Mouse (Mus musculus): Measurements from ENCODE around the gene Faap24. TPM values are rescaled to one million over a fixed set of nuclear protein-coding genes. Genes with fewer than 3 reads are reported as not detected.

The Faap24 gene
- total RNA-seq, 2 experiments from 2014 or later = 14.3 to 15.7 TPM

DNA sequence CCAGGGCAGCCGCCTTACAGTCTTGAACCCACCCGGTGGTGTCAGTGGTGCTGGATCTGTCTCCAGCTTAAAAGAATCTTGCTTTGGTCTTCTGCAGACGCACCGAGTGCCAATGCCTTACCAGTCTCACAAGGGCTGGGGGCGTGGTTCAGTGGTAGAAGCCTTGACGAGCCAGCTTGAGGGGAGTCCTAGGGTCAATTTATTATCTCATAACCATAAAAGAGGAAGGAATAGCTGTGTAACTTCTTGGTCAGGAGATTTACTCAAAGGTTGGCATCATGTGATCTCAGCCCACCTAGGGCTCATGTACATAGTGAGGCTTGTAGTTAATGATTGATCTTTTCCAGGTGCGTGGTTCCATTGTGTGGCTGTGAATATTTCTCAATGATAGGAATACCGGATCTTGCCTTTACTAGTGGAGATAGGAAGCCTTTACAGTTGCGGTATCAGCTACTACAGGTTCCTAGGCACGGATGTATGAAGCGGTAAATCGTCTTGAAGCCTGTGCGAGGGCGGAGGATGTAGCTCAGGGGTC is 24.1 kb downstream of the Faap24 start:
- ATAC-seq (replicated peaks; ENCODE audit: poor library complexity, severe bottlenecking) = 0 out of 2 replicates have a peak, but pooled peaks have one; percentile 17

DNA sequence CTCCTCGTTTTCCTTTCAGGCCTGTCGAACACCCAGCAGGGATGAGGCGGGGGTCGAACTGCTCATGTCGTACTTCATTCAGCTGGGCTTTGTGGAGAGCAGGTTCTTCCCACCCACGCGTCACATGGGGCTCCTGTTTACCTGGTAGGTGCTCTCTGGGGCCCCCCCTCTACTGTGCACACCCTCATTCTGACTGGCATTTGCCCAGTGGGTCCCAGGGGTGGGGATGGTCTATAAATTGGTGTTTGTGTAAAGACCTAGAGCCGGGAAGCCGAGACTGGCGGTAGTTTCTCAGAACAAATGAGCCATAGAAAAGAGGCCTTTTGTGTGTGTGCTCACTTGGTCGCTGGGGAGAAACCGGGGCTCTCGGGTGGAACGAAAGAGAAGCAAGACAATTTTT is 25.5 kb downstream of the Faap24 start:
- no peak for ATAC-seq (replicated peaks; ENCODE audit: poor library complexity, severe bottlenecking)

DNA sequence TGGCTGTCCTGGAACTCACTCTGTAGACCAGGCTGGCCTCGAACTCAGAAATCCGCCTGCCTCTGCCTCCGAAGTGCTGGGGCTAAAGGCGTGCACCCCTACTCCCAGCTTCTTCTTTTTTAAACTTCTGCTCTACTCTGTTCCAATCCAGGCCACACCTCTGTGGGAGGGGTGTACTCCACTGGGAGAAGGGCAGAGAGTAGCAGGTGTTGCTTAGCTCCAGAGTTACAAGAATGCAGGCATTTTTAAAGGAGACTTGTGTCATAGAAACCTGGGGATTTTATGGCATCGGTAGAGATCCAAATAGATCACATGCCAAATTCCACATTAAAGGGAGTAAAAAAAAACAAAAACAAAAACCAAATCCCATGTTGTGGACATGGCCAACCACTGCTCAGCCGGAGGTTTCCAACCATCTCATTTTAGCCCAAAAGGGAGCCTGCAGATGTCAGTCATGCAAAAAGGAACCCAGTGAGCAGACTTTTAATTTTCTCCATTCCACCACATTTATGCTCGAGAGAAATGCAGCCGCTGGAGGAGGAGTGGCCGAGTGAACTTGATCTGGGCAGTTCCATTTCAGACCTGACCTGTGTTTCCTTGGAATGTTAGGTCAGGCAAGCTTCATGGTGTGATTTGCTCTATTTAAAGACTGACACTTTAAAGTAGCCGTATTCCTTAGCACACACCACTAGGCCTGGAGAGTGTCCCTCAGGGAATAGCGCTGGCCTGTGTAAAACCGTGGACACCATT is 31.3 kb downstream of the Faap24 start:
- no peak for ATAC-seq (replicated peaks; ENCODE audit: poor library complexity, severe bottlenecking)

DNA sequence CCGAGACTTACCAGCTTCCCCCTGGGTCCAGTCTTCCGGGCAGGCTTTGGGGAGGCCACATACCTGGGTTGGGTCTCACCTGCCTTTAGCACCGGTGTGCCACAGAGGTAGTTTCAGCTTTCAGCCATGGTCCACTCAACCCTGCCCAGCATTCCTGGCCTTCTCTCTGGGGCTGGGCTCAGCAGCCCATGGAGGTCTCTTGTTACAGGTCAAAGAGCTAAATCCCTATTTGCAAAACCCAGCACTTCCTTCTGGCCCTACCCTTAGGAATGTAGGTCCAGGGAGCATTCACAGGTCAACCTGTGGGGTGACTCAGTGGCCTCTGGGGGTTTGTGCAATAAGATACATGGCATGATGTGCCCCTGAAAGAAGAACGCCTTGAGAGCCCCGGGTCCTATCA is 33.8 kb downstream of the Faap24 start:
- no peak for ATAC-seq (replicated peaks; ENCODE audit: poor library complexity, severe bottlenecking)

DNA sequence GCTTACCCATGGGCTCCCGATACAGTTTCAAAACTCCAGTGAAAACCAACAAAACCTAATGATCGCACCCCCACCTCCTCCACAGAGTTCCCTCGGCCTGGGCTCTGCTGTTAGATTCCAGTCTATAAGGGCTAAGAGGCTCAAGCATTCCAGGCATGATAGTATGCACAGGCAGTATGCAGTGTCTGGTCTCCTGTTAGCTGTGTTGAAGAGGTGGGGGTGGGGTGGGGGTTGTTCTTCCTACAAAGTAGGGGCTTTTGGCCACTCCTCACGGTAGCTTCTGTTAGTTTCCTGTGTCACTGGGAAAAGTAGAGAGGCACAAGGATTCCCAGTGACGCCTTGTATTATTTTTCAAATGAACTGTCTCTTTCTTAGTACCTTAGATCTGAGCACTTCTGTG is 34.4 kb downstream of the Faap24 start:
- ATAC-seq (replicated peaks; ENCODE audit: poor library complexity, severe bottlenecking) = no peak

DNA sequence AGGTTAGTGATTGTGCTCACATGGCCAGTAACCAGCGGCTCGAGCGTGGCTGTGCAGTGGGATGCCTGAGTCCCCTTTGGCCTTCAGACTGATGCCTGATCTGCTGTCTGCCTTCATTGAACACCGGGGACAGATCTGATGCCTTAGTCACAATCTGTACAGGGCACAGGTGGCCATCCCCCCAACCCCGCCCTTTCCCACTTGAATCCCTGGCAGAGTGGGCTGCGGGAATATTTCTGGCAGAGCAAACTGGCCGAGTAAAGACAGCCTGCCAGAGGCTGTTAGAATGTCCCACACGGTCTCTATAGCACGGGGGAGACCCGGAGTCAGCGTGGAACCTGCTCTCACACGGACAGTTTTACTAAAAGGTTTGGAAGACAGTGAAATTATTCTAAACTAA is 39.0 kb downstream of the Faap24 start:
- no peak for ATAC-seq (replicated peaks; ENCODE audit: poor library complexity, severe bottlenecking)

DNA sequence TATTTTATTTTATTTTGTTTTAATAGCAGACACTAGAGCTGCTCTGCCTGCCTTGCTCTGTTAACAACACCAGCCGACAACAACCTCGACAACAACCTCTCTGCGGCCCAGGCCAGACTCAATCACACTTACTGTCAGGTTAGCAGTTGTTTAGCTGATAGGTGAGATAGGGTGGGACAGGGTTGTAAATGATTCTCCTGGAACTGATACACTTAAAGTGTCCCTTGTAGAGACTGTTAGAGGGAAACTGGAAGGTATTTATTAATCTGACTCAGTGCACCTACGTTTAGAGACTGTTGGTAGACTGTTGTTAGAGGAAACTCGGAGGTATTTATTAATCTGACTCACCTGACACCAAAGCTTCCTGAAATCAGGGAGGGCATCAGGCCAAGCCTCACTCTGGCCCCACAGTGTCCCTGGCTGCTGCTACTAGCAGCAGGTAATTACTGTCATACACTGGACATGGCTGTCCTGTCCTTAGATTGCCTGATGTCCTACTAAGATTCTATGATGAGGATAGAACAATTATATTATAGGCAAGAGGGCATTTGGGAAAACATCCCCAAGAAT is 41.2 kb downstream of the Faap24 start:
- ATAC-seq (replicated peaks; ENCODE audit: poor library complexity, severe bottlenecking) = no peak

DNA sequence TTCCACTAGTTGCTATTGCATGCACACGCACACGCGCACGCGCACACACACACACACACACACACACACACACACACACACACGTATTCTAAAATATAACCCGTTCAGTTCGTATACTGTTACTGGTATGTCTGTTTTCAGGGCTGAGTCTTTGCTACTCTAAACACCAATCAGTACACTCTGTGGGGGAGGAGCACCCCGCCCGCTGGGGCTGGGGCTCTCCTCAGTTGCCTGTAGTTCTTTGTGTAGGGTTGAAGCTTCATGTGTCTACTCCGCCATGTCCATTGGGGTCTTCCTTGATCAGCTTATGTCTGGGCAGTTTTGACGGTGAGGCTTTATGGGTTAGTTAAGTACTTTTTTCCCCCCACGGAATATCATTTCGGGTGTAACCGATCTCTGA is 43.3 kb downstream of the Faap24 start:
- no peak for ATAC-seq (replicated peaks; ENCODE audit: poor library complexity, severe bottlenecking)

DNA sequence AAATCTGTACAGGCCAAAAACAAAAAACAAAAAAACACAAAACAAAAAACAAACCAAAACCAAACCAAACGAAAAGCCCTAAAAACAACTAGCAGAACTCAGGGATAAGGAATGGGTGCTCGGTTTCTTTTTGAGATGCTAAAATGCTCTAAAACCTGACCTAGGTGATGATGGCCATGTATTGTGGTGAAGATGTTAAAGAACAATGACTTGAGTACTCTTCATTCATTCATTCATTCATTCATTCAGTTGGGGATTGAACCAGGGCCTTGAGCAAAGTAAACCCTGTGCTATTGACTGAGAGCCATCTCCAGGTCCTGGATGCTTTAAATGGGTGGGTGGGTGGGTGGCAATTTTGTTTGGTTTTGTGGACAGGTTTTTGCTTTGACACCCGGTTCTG is 45.5 kb downstream of the Faap24 start:
- ATAC-seq (replicated peaks; ENCODE audit: poor library complexity, severe bottlenecking) = no peak

DNA sequence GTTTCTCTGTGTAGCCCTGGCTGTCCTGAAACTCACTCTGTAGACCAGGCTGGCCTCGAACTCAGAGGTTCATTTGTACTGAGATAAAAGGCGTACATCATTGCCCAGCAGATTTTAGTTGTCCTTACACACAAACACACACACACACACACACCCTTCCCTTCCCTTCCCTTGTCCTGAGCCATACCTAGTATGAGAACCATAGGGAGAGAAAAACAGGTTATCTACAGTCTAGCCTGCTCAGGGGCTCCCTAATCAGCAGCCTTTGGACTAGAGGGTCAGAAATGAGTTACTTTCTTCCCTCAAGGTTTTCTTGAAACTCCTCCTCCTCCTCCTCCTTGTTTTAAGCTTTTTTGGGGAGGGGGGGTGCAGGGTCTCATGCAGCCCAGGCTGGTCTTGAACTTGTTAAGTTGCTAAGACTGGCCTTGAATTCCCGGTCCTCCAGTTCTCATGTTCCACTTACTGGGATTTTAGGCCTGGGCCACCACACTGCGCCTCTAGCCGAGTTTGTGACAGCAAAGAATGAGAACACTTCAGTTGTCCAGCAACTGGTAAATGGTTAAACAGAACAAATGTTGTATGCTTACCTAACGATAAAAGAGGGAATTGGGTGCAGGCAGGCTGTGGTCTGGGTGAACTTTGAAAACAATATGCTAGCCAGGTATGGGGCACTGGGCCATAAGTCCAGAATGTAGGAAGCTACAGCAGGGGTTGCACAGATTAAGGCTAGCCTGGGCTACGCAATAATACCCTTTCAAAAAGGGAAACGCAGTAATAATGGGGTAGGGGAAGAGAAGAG is 46.6 kb downstream of the Faap24 start:
- no peak for ATAC-seq (replicated peaks; ENCODE audit: poor library complexity, severe bottlenecking)

DNA sequence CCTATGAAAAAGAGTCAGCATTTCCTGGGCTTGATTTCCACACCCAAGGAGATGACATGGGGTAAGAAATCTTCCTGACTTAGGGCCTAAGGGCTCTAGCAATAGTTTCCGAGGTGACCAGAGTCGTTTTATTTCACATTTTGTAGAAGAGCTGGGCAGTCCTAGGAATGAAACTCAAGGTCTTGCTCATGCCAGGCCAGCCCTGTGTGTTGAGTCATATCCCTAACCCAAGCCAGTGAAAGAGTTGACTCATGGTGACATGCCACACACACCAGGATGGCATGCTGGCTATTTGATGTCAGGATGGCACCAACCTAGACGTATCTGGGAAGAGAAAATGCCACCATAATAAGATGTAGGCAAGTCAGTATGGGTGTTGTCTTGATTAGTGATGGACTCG is 47.6 kb downstream of the Faap24 start:
- ATAC-seq (replicated peaks; ENCODE audit: poor library complexity, severe bottlenecking) = no peak

DNA sequence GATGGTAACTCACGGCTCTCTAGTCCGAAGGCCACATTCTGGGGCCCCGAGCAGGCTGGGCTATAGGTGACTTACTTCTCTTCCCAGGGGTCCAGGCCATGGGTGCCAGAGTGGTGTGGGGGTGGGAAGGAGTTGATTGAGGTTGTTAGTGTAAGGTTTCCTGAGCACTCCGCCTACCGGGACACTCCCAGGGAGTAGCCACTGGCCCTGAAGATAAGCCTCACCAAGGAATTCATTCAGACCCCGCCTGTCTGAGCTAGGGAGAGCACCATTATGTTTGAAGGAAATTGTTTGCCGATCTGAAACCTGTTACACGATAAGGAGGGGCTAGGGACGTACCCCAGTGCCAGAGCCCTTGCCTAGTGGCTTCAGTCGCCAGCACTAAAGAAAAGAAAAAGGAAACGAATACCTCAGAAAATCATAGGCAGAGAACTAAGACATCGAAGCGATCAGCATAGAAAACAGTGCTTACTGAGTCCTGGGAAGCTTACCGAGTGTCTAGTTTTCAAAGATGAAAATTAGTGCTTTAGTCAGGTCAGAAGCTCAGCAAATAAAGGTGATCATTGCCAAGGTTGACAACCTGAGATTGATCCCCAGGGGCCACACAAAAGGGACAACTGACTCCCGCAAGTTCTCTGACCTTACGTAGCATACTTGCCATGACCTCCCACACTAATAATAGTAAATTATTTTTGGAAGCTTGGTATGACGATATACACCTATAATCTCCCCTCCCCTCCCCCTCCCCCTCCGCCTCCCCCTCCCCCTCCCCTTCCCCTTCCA is 48.5 kb downstream of the Faap24 start:
- ATAC-seq (replicated peaks; ENCODE audit: poor library complexity, severe bottlenecking) = no peak

DNA sequence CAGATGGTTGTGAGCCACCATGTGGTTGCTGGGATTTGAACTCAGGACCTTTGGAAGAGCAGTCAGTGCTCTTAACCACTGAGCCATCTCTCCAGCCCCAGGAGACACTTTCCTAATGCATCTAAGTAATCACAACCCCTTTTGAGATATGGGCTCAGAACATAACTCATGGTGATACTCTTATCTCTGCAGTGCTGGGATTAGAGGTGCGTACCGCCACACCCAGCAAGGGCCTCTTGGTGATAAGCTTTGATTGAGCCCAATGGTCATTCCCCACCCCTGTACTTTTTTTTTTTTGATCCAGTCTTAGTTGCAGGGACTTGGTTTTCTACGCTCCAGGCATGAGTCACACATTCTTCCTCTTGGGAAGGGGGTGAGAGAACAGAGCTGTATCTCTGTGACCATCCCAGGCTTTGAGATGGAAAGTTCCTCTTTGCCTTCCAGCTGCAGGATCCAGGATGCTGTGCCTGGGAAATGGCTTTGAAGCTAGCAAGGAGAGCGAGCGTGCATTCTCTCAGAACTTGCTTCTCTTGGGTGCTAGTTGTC is 51.8 kb downstream of the Faap24 start:
- no peak for ATAC-seq (replicated peaks; ENCODE audit: poor library complexity, severe bottlenecking)

DNA sequence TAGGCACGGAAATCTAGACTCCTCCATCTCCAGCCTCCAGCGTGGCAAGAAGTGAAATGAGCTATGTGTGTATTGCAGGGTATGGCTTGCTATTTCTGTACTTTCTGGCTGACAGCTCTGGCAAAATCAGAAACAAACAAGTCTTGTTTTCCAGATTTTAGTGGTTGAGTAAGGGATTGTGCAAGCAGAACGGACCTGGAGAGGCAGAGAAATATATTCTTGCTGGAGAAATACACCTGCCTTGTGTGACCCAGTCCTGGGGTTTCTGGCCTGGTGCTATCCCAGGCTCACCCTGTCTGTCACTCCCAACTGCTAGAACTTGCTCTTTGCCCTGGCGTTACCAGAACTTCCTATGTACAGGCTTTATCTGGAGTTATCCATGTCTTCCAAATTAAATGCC is 54.1 kb downstream of the Faap24 start:
- ATAC-seq (replicated peaks; ENCODE audit: poor library complexity, severe bottlenecking) = no peak

Other genes starting within 250 kb of the Faap24 start
- gene Slc7a10, start 210.5 kb downstream of the Faap24 start, total RNA-seq (2014; fragmentation: Nextera tagmentation) = not detected in 2 replicates
- gene Slc7a10, start 210.5 kb downstream of the Faap24 start, total RNA-seq (2017) = not detected in 2 replicates
- not detected in 2 replicates for gene Lrp3, start 181.3 kb downstream of the Faap24 start, total RNA-seq (2014; fragmentation: Nextera tagmentation)
- gene Lrp3, start 181.3 kb downstream of the Faap24 start, total RNA-seq (2017) = not detected in 2 replicates
- gene Gpatch1, start 78.4 kb downstream of the Faap24 start, total RNA-seq (2014; fragmentation: Nextera tagmentation) = 20.4 and 29.5 TPM in 2 replicates
- 15.4 and 17.4 TPM in 2 replicates for gene Gpatch1, start 78.4 kb downstream of the Faap24 start, total RNA-seq (2017)
- not detected in 2 replicates for gene Rhpn2, start 62.7 kb downstream of the Faap24 start, total RNA-seq (2014; fragmentation: Nextera tagmentation)
- not detected in 2 replicates for gene Rhpn2, start 62.7 kb downstream of the Faap24 start, total RNA-seq (2017)
- gene Cep89, start 199 bp upstream of the Faap24 start, total RNA-seq (2014; fragmentation: Nextera tagmentation) = 5.7 and 7.2 TPM in 2 replicates
- gene Cep89, start 199 bp upstream of the Faap24 start, total RNA-seq (2017) = 8.4 and 10.6 TPM in 2 replicates
- not detected in 2 replicates for gene Slc7a9, start 52.0 kb upstream of the Faap24 start, total RNA-seq (2014; fragmentation: Nextera tagmentation)
- gene Slc7a9, start 52.0 kb upstream of the Faap24 start, total RNA-seq (2017) = not detected in 2 replicates
- gene Tdrd12, start 140.9 kb upstream of the Faap24 start, total RNA-seq (2014; fragmentation: Nextera tagmentation) = not detected in 2 replicates
- gene Tdrd12, start 140.9 kb upstream of the Faap24 start, total RNA-seq (2017) = not detected in 2 replicates
- gene Nudt19, start 159.5 kb upstream of the Faap24 start, total RNA-seq (2014; fragmentation: Nextera tagmentation) = 98.2 and 110 TPM in 2 replicates
- gene Nudt19, start 159.5 kb upstream of the Faap24 start, total RNA-seq (2017) = 44.6 and 52.5 TPM in 2 replicates
- 0.30 and 1.2 TPM in 2 replicates for gene Rgs9bp, start 188.7 kb upstream of the Faap24 start, total RNA-seq (2014; fragmentation: Nextera tagmentation)
- 0.36 and 0.65 TPM in 2 replicates for gene Rgs9bp, start 188.7 kb upstream of the Faap24 start, total RNA-seq (2017)
- gene Ankrd27, start 189.4 kb upstream of the Faap24 start, total RNA-seq (2014; fragmentation: Nextera tagmentation) = 40.4 and 66.7 TPM in 2 replicates
- gene Ankrd27, start 189.4 kb upstream of the Faap24 start, total RNA-seq (2017) = 40.0 and 49.7 TPM in 2 replicates

Measured in granulocyte monocyte progenitor cell, adult 5-6 weeks (primary cell).